Mouse (Mus musculus) ES-E14 (cell line): ENCODE data around the gene Lyl1.

Experiments used
- HCFC1 ChIP-seq: IDR thresholded peaks from 2 replicates; pipeline ENCODE4 v1.6.1; 2012; ENCODE audit warnings: low read length, inconsistent platforms, borderline replicate concordance; ENCODE audit not compliant: insufficient read depth
- MAFK ChIP-seq: IDR thresholded peaks from 2 replicates; pipeline ENCODE4 v1.6.1; 2014; ENCODE audit warnings: mild to moderate bottlenecking, low read depth, low read length, inconsistent platforms; ENCODE audit not compliant: insufficient read depth
- ZC3H11A ChIP-seq: IDR thresholded peaks from 2 replicates; pipeline ENCODE4 v1.6.1; 2012; ENCODE audit warnings: low read depth, mild to moderate bottlenecking, inconsistent platforms, low read length, borderline replicate concordance

GRCm38 (mm10) chr8:84706610-84707266 is 5.5 kb downstream of the Lyl1 start:
- TF ChIP-seq MAFK, result no peak
- no peak for TF ChIP-seq ZC3H11A
- no peak for TF ChIP-seq HCFC1
